Mouse (Mus musculus): ENCODE data around the gene Nuak1. TPM values are rescaled to one million over a fixed set of nuclear protein-coding genes. Genes with fewer than 3 reads are reported as not detected.

Nuak1 gene
- polyA plus RNA-seq, 2 experiments: 3.3 to 19.6 TPM

DNA sequence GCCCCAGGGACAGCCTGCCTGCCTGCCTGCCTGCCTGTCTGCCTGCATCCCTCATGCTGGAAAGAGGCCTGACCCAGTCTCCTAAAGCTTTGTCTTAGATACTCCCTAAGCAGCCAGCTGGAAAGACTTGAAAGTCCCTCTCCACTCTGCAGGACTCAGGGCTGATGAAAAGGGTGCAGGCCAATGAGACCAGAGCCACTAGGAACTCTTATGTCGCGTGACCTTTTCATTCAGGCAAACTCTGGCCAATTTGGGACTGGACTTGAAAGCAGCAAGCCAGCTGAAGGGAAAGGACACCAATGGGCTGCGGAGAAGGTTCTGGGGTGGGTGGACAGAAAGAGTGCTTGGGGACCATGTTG is 47.7 kb downstream of the Nuak1 start:
- Histone ChIP-seq H3K4me1 (ENCODE audit: control insufficient read depth, insufficient read depth, low read length) (peaks cover 26% of the 10 kb centered on the region), H3K9me3 (ENCODE audit: control insufficient read depth, low read length) (no peaks in the 10 kb centered on the region), H3K4me3 (replicated peaks; ENCODE audit: low read length) (no peak overlapping the region), H3K9ac (ENCODE audit: low read depth, low read length, severe bottlenecking) (no peak overlapping the region), H3K27me3 (ENCODE audit: control insufficient read depth, insufficient read depth, low read length) (no peaks in the 10 kb centered on the region), H3K4me2 (replicated peaks; ENCODE audit: low read depth, low read length, severe bottlenecking) (0 out of 2 replicates have a peak overlapping the region, but pooled peaks have one; percentile 16), H3K36me3 (ENCODE audit: control insufficient read depth, insufficient read depth, low read length) (peaks cover 16% of the 10 kb centered on the region), H3K27ac (replicated peaks; ENCODE audit: low read depth, low read length) (no peak overlapping the region)
- WGBS: 88% methylated on average over 3 of the region's 3 CpGs
- ATAC-seq (ENCODE audit: low FRiP score, low read depth) (no peak), DNase-seq (ENCODE audit: low spot score) (no peak)
- no peak for TF ChIP-seq POLR2A (IDR thresholded peaks at IDR 0.05; ENCODE audit: borderline replicate concordance, extremely low read depth, insufficient read depth, insufficient read length)

DNA sequence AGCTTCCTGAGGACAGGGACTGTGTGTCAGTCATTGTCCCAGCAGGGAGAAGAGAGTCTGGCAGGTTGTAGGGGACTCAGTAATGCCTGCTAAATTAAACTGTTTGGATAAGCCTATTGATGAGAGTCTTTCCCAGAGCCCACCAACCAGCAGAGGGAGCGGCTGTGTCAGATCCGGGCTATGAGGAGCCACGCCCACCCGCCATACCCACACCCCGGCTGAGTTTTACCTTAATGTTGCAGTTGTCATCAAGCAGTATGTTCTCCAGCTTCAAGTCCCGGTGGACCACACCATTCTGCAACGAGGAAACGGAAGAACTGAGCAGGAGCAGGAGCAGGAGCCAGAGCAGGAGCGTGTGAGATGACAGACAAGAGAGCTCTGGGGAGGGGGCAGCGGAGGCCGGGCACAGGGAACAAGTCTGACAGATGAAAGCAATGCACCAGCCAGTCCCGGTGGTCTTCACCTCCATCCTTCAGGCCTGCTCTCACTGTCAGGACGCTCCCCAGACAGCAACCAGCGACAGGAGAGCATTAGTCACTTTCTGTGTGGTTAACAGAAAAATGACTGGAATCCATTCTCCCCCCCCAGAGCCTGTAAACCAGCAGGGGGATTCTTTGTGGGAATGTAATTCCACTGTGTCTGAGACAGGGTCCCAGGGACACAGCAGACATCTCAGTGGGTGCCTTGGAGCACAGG is 48.2 kb downstream of the Nuak1 start:
- no peak overlapping the region for H3K4me3 ChIP-seq (replicated peaks; ENCODE audit: low read length)
- ATAC-seq (ENCODE audit: low FRiP score, low read depth) (no peak), DNase-seq (ENCODE audit: low spot score) (peak; percentile 34)
- H3K4me2 ChIP-seq (replicated peaks; ENCODE audit: low read depth, low read length, severe bottlenecking): 0 out of 2 replicates have a peak overlapping the region, but pooled peaks have one; percentile 16
- no peaks in the 10 kb centered on the region for H3K27me3 ChIP-seq (ENCODE audit: control insufficient read depth, insufficient read depth, low read length)
- no peak overlapping the region for H3K9ac ChIP-seq (ENCODE audit: low read depth, low read length, severe bottlenecking)
- 16% methylated on average over 14 of the region's 14 CpGs for WGBS
- H3K4me1 ChIP-seq (ENCODE audit: control insufficient read depth, insufficient read depth, low read length): peaks cover 31% of the 10 kb centered on the region
- peaks cover 16% of the 10 kb centered on the region for H3K36me3 ChIP-seq (ENCODE audit: control insufficient read depth, insufficient read depth, low read length)
- no peaks in the 10 kb centered on the region for H3K9me3 ChIP-seq (ENCODE audit: control insufficient read depth, low read length)
- no peak overlapping the region for H3K27ac ChIP-seq (replicated peaks; ENCODE audit: low read depth, low read length)
- no peak for TF ChIP-seq POLR2A (IDR thresholded peaks at IDR 0.05; ENCODE audit: borderline replicate concordance, extremely low read depth, insufficient read depth, insufficient read length)

DNA sequence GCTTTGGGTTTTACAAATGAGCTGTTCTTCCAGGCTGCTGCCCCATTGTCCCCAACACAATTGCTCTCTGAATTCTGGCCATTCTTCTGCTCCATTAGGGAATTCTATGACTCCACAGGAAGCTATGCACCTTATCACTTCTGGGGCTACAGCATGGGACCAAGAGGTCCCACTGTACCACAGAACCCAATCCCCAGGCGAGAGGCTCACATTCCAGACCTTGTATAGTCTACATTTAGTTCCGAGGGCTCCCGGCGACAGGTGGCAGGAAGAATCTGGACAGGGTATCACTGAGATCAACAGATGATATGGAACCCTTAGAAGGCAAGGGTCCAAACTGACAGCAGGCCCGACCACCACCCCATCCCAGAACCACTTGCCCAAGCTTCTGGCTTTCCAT is 50.7 kb downstream of the Nuak1 start:
- ATAC-seq (ENCODE audit: low FRiP score, low read depth) (no peak), DNase-seq (ENCODE audit: low spot score) (no peak)
- Histone ChIP-seq H3K4me2 (replicated peaks; ENCODE audit: low read depth, low read length, severe bottlenecking) (no peak overlapping the region), H3K4me3 (replicated peaks; ENCODE audit: low read length) (no peak overlapping the region), H3K27ac (replicated peaks; ENCODE audit: low read depth, low read length) (no peak overlapping the region), H3K9me3 (ENCODE audit: control insufficient read depth, low read length) (no peaks in the 10 kb centered on the region), H3K36me3 (ENCODE audit: control insufficient read depth, insufficient read depth, low read length) (peaks cover 16% of the 10 kb centered on the region), H3K9ac (ENCODE audit: low read depth, low read length, severe bottlenecking) (no peak overlapping the region), H3K27me3 (ENCODE audit: control insufficient read depth, insufficient read depth, low read length) (no peaks in the 10 kb centered on the region), H3K4me1 (ENCODE audit: control insufficient read depth, insufficient read depth, low read length) (peaks cover 23% of the 10 kb centered on the region)
- TF ChIP-seq POLR2A (IDR thresholded peaks at IDR 0.05; ENCODE audit: borderline replicate concordance, extremely low read depth, insufficient read depth, insufficient read length): no peak
- 84% methylated on average over 5 of the region's 5 CpGs for whole genome bisulfite sequencing

DNA sequence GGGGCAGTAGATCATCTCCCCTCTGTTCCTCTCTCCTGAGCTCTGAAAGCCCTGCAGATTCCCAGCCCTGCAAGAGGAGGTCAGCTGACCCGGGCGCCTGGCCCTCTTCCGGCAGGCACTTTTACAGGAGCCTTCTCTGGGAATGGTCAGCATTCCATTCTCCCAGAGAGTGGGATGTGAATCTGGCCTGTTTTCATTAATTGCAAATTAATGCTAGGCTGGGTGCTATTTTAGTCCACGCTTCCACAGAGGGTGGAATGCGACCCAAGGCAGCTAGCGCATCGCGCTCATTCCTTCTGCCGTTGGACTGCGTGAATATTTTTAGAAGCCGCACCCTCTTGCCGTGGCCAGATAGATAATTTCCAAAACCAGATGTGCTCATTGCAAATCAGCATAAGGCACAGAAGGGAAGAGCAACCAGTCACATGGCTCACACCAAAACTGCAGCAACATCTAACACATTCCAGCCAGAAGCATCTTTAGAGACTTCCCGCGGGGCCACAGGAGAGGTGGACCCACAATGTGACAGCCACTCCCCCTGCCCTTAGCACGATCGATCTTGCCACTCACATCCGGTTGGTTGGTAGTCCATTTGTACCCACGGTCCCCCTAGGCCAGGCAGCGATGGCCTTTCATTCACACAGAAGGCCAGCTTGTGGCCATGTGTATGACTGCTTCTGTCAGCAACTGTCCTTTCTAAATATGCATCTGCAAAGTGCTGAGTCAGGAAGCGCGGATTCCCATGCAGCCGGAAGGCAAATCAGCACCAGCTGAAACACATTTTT is 51.8 kb downstream of the Nuak1 start:
- no peaks in the 10 kb centered on the region for H3K9me3 ChIP-seq (ENCODE audit: control insufficient read depth, low read length)
- H3K4me1 ChIP-seq (ENCODE audit: control insufficient read depth, insufficient read depth, low read length): peaks cover 28% of the 10 kb centered on the region
- H3K36me3 ChIP-seq (ENCODE audit: control insufficient read depth, insufficient read depth, low read length): peaks cover 10% of the 10 kb centered on the region
- DNase-seq (ENCODE audit: low spot score) (no peak), ATAC-seq (ENCODE audit: low FRiP score, low read depth) (peak; percentile 39)
- 17% methylated on average over 22 of the region's 22 CpGs for WGBS
- H3K4me3 ChIP-seq (replicated peaks; ENCODE audit: low read length): no peak overlapping the region
- 0 out of 2 replicates have a peak overlapping the region, but pooled peaks have one; percentile 22 for H3K4me2 ChIP-seq (replicated peaks; ENCODE audit: low read depth, low read length, severe bottlenecking)
- peak overlapping the region; percentile 15; the same call in 1 of the 2 replicates for H3K27ac ChIP-seq (replicated peaks; ENCODE audit: low read depth, low read length)
- TF ChIP-seq POLR2A (IDR thresholded peaks at IDR 0.05; ENCODE audit: borderline replicate concordance, extremely low read depth, insufficient read depth, insufficient read length): no peak
- no peak overlapping the region for H3K9ac ChIP-seq (ENCODE audit: low read depth, low read length, severe bottlenecking)
- H3K27me3 ChIP-seq (ENCODE audit: control insufficient read depth, insufficient read depth, low read length): no peaks in the 10 kb centered on the region

DNA sequence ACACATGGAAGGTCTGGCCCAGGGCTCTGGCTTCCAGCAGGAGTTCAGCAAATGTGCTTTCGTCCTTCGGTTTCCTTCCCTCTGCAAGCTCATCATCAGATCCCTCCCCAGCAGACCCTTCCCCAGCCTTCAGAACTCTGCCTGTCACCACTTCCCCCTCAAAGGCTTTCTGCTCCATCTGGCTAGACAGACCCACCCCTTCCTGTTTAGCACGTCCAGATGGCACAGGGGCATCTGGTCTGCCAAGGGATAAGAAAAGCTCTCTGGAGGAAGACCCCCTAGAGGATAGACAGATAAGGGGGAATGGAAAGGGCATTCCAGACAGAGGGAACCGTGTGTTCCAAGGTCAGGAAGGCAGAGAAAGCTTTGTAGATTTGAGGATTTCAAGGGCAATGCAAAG is 53.1 kb downstream of the Nuak1 start:
- TF ChIP-seq POLR2A (IDR thresholded peaks at IDR 0.05; ENCODE audit: borderline replicate concordance, extremely low read depth, insufficient read depth, insufficient read length): no peak
- Histone ChIP-seq H3K27me3 (ENCODE audit: control insufficient read depth, insufficient read depth, low read length) (no peaks in the 10 kb centered on the region), H3K9ac (ENCODE audit: low read depth, low read length, severe bottlenecking) (no peak overlapping the region), H3K9me3 (ENCODE audit: control insufficient read depth, low read length) (no peaks in the 10 kb centered on the region), H3K36me3 (ENCODE audit: control insufficient read depth, insufficient read depth, low read length) (peaks cover 3% of the 10 kb centered on the region), H3K4me2 (replicated peaks; ENCODE audit: low read depth, low read length, severe bottlenecking) (no peak overlapping the region), H3K4me1 (ENCODE audit: control insufficient read depth, insufficient read depth, low read length) (peaks cover 36% of the 10 kb centered on the region), H3K4me3 (replicated peaks; ENCODE audit: low read length) (no peak overlapping the region), H3K27ac (replicated peaks; ENCODE audit: low read depth, low read length) (no peak overlapping the region)
- DNase-seq (ENCODE audit: low spot score) (no peak), ATAC-seq (ENCODE audit: low FRiP score, low read depth) (no peak)
- 12% methylated on average over 4 of the region's 4 CpGs for WGBS

All from limb, embryonic 14.5 days (tissue).